Mouse (Mus musculus): ENCODE data around the gene Csta1.

GRCm38 (mm10) chr16:36101526-36101925 lies 29.5 kb downstream of the Csta1 start:
- TF ChIP-seq JUND (conservative IDR thresholded peaks at IDR 0.05; ENCODE audit: low read depth, low read length) (no peak), POLR2A (IDR thresholded peaks at IDR 0.05; ENCODE audit: low read depth, low read length) (no peak), CTCF (conservative IDR thresholded peaks at IDR 0.05 in 1 of 2, IDR thresholded peaks at IDR 0.05 in 1 of 2; ENCODE audit: low read depth in 2 of 2, low read length in 2 of 2) (no peak), KAT2A (IDR thresholded peaks at IDR 0.05; ENCODE audit: insufficient replicate concordance, low read length) (no peak), BHLHE40 (IDR thresholded peaks at IDR 0.05; ENCODE audit: low read depth, low read length) (no peak), ZC3H11A (IDR thresholded peaks at IDR 0.05; ENCODE audit: low read depth, low read length) (no peak), NELFE (IDR thresholded peaks at IDR 0.05; ENCODE audit: low read depth, low read length) (no peak)

Measured in CH12.LX (cell line).